Mouse (Mus musculus): ENCODE results near the gene Serinc1.
"Not testable (repeated sequence)": the region's sequence is repeated elsewhere in the genome, so short reads cannot be mapped to it uniquely, and the experiment has no call there.

The Serinc1 gene

DNA sequence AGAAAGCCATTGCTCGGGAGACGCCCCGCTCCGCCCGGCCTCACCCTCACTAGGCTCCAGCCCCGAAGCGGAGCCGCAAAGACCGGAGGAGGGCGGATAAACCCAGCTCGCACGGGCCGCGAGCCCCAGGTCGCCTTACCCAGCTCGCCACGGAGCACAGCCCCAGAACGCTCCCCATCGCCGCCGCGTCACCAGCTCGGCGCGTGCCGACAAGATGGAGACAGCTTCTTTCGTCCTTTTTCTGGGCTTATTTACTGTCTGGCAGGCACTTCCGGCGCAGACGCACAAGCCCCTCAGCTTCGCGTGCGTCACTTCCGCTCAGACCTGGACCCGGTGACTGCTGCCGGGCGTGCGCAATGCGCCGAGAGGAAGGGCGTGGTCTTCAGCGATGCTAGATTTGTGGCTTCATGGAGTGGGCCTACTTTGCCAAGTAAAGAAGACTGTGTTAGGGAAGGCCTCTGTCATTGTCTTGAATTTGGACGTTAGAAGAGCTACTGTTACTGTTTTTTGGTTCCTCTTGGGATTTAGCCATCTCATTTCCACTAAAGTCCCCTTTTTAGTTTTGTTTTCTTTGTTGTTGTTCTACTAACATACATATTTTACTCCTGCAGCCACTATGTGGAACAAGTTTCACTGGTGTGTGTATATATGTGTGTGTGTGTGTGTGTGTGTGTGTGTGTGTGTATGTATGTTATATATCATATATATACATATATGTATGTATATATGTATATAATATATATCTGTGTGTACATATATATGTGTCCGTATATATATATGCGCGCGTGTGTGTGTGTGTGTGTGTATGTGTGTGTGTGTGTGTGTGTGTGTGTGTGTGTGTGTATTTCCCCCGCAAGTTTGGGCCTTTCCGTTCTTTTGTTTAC is at the start of gene Serinc1:
Gene Serinc1 (minus strand): TSS at position 313 of the 884 bp plus-strand sequence.
- peak; percentile 93 for DNase-seq (ENCODE audit: low read depth, low spot score)

DNA sequence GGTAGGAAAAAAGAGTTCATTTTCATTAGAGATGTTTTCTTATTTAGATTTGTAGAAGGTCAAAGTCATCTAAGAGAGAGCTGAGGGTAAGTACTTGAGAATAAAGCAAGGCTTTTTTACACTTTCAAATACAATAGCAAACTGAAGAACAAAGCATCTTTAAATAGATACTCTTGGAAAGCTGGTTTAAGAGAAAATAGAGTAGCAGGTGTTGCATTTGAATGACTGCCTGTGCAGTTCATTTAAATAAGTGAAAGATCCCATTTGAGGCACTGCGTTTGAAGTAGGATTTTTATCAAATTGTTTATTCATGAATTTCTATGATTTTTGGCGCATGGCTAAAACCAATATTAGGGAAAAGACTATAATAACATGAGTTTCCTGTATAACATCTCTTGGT is 44.4 kb upstream of the Serinc1 start:
- DNase-seq (ENCODE audit: low read depth, low spot score), result no peak

GRCm38 (mm10) chr10:57572130-57572529 is 39.8 kb upstream of the Serinc1 start:
- no peak for DNase-seq (ENCODE audit: low read depth, low spot score)

DNA sequence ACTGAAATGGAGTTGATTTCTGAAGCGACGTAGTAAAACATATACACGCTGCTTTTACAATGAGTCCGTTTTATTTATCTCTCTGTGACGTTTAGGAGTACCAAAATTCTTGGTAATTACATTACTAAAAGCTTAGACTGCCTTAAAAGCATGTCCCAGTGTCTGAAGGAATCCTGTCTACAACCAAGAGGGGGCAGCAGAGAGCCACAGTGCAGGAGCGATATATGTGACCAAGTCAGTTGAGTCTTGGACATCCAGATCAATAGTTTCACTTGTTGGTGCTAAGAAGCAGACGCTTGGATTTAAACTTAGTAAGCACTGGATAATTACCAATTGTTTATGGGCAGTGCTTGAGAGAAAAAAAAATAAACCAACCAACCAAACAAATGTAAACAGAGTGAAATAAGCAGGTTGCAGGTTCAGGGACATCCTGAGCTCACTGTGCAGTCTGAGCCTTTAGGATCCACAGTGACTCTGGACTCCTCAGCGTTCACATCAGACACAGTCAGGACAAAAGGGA is 38.9 kb upstream of the Serinc1 start:
- DNase-seq (ENCODE audit: low read depth, low spot score), result no peak

GRCm38 (mm10) chr10:57569023-57569931 is 36.9 kb upstream of the Serinc1 start:
- DNase-seq (ENCODE audit: low read depth, low spot score), result no peak

DNA sequence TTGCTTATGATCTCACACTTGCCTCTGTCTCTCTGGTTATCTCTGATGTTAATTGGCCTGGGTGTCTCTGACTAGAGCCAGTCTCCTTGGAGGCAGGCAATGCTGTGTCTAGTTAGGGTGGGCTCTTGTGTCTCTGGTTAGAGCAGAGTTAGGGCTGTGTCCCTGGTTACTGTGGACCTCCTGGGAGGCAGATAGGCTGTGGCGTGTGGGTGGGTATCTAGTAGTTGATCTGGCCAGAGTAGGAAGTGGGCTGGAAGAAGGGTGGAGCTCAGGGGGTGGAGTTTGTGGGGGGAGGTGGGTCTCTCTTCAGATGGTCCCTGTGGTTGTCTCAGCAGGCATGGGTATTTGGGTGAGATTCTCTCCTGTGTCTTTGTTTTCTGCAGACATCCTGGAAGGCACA is 33.9 kb upstream of the Serinc1 start:
- no peak for DNase-seq (ENCODE audit: low read depth, low spot score)

GRCm38 (mm10) chr10:57557597-57557996 is 25.3 kb upstream of the Serinc1 start:
- no peak for DNase-seq (ENCODE audit: low read depth, low spot score)

GRCm38 (mm10) chr10:57553719-57554118 is 21.4 kb upstream of the Serinc1 start:
- no peak for DNase-seq (ENCODE audit: low read depth, low spot score)

DNA sequence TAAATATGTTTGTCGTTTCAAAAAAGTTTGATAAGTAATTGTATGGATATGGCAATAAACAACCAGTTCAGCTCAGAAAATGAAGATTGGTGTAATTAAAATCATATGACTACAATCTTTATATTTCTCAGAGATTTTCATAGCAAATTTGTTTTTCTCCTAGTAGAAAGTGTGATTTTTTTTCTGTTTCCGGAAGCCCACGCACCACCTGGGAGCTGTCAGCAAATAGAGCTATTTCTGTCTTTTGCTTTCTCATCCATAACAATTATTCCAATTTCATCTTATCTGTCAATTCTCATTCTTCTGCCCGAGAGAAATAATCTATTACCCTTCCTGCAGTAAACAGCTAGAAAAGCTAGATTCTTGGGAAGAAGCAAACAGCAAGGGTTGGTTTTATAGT is 17.3 kb upstream of the Serinc1 start:
- no peak for DNase-seq (ENCODE audit: low read depth, low spot score)

- DNase-seq (ENCODE audit: low read depth, low spot score), result not testable (repeated sequence)
Observed at GRCm38 (mm10) chr10:57543890-57544289, 11.6 kb upstream of the Serinc1 start.

GRCm38 (mm10) chr10:57531616-57532217 is 613 bp downstream of the Serinc1 start:
- DNase-seq (ENCODE audit: low read depth, low spot score), result peak; percentile 12

DNA sequence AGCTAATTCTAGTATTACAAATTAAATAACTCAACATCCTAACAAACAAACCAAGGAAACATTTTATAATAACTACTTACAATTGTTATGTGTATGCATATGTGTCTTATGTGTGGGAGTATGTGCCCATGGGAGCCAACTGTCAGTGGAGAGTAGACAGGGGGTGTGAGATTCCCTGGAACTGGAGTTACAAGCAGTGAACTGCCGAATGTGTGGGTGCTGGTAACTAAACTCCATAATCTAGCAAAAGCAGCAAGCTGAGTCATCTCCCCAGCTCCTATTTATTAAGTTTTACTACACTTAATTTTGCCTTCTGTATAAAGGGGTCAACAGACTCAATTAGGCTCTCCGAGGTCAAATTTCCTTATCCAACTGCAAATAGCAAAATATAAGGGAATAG is 1.3 kb downstream of the Serinc1 start:
- no peak for DNase-seq (ENCODE audit: low read depth, low spot score)

DNA sequence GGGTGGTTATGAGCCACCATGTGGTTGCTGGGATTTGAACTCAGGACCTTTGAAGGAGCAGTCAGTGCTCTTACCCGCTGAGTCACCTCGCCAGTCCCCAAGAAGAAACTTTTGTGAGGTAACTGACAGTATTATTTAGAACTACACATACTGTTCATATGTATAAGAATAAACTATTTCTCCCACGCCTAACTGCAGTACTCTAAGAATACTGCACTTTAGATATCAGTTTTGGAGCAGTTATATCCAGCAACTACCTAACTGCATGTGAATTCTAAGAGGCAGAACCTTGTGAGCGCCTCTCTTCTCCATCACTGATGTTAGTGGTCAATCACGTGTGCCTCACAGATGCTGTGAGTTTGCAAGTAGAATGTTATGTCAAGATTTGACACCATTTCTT is 5.9 kb downstream of the Serinc1 start:
- DNase-seq (ENCODE audit: low read depth, low spot score), result no peak

GRCm38 (mm10) chr10:57515278-57515677 is 17.1 kb downstream of the Serinc1 start:
- DNase-seq (ENCODE audit: low read depth, low spot score), result no peak

DNA sequence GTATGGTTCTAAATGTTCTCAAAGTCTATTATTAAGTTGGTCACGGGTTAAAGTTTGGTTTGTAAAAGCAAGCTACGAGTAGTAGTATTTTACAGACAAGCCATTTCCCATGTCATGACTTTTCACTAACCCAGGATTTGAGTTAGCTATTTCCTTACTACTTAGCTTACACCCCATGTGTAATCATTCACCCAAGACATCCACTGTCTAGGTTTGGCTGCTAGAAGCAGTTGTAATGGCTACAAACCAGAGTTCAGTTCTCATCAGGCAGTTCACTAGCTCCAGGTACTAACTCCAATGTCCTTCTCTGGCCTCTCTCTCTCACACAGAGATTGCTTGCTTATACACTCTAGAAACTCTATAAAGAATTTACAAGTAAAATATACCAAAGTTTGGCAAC is 17.7 kb downstream of the Serinc1 start:
- no peak for DNase-seq (ENCODE audit: low read depth, low spot score)

GRCm38 (mm10) chr10:57499414-57500156 is 32.7 kb downstream of the Serinc1 start:
- DNase-seq (ENCODE audit: low read depth, low spot score), result no peak

GRCm38 (mm10) chr10:57492050-57492449 is 40.3 kb downstream of the Serinc1 start:
- no peak for DNase-seq (ENCODE audit: low read depth, low spot score)

- DNase-seq (ENCODE audit: low read depth, low spot score), result no peak
Observed at GRCm38 (mm10) chr10:57488591-57488990, 43.7 kb downstream of the Serinc1 start.

- peak; percentile 20 for DNase-seq (ENCODE audit: low read depth, low spot score)
Observed at GRCm38 (mm10) chr10:57487201-57487600, 45.1 kb downstream of the Serinc1 start.

DNA sequence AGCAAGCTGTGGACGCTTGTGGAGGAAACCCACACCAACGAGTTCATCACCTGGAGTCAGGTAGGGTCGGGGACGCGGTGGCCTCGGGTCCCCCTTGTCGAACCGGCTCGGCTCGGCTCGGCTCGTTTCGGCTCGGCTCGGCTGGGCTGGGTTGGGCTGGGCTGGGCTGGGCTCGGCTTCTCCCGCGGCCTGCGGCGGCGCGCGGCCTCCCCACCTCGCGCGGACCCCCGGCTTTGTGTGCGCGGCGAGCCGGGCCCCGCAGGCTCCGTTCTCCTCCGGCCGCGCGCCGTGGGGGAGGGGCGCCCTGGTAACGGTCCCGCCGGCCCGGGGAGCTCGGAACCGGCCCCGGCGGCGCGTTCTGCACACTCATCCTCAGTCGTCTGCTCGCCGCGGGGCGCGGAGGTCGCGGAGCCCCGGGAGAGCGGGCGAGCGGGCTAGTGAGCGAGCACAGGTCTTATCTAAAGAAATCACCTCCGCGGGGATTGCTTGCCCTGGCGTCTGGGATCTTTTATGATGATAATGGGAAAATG is 45.7 kb downstream of the Serinc1 start:
- DNase-seq (ENCODE audit: low read depth, low spot score), result peak; percentile 43
